Mouse (Mus musculus): ENCODE data around the gene Ube2q2.
A peak's percentile ranks its signal among the peaks of the same experiment; 100 is the strongest.
"Not testable (repeated sequence)": the region's sequence is repeated elsewhere in the genome, so short reads cannot be mapped to it uniquely, and the experiment has no call there.

Gene Ube2q2

DNA sequence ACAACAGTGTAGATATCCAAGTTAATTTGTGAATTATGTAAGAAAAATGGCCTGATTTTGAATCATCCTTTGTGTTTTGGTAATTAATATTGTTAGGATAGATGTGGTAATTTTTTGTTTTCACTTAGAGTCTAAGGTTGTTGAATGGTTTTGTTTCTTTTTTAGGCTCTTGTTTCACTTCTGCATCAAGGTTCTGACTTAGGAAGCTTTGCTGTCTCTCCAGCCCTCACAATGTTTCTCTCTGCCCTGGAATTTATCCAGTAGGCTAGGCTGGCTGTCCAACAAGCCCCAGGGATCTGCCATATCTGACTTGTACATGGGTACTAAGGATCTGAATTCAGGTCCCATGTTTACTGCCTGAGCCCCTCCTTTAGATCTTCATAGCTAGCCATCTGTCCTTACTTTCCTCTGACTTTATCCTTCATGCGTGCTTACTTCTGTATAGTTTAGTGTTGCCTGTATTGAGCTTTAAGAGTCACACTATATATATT is 23.6 kb downstream of the Ube2q2 start:
- DNase-seq (ENCODE audit: low spot score in 2 of 2), result no peak

- DNase-seq (ENCODE audit: low spot score in 2 of 2), result no peak
These were observed 25.6 kb downstream of the Ube2q2 start for GRCm38 (mm10) chr9:55174235-55174634.

- DNase-seq (ENCODE audit: low spot score in 2 of 2), result no peak
These were observed 47.2 kb downstream of the Ube2q2 start for GRCm38 (mm10) chr9:55195876-55196275.

- no peak for DNase-seq (ENCODE audit: low spot score in 2 of 2)
These were observed 49.6 kb downstream of the Ube2q2 start for GRCm38 (mm10) chr9:55198260-55198659.

- no peak for DNase-seq (ENCODE audit: low spot score in 2 of 2)
These were observed 50.7 kb downstream of the Ube2q2 start for GRCm38 (mm10) chr9:55199348-55199747.

DNA sequence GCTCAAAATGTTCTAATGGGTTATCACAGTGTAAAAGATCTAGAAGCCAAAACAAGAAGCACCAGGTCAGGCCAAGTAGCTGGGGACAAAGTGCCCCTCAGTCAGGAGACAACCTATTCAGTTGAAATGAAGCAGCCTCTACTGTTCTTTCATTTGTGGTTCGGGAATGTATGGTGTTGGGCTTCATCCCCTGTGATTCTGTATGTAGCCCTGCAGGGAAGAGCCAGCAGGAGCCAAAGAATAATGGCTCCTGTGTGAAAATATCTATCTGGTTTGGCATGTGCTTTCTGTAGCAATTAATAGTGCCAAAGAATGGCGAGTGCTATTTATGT is 59.8 kb downstream of the Ube2q2 start:
- no peak for DNase-seq (ENCODE audit: low spot score in 2 of 2)

DNA sequence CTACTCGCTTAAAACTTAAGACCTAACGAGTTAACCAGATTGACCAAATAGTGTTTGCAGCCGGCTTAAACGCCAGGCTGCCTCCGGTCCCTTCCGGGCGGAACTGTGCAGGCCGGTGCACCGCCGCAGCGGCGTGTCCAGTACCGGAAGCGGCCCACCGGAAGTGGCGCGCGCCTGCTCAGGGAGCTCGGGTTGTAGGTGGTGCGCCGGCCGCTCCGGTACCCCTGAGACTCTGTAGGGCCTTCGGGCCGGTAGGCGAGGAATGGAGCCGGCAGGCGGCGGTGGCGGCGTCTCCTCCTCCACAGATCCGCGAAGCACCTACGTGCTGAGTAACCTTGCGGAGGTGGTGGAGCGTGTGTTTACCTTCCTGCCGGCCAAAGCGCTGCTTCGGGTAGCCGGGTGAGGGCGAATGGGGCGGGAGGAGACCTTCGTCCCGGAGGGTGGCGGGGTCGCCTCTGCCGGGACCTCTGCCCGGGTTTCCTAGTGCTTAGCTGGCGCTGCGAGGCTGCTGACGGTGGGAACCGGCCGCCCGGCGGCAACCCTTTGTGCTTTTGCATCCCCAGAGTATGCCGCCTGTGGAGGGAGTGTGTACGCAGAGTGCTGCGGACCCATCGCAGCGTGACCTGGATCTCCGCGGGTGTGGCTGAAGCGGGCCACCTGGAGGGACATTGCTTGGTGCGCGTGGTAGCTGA is 60.3 kb downstream of the Ube2q2 start, which contains the start of gene Fbxo22:
Gene Fbxo22 (plus strand): TSS at position 136 of the 692 bp plus-strand sequence.
- peak; percentile 69 to 79 for DNase-seq (ENCODE audit: low spot score in 2 of 2)

- DNase-seq (ENCODE audit: low spot score in 2 of 2), result no peak
These were observed 63.0 kb downstream of the Ube2q2 start for GRCm38 (mm10) chr9:55211611-55212010.

DNA sequence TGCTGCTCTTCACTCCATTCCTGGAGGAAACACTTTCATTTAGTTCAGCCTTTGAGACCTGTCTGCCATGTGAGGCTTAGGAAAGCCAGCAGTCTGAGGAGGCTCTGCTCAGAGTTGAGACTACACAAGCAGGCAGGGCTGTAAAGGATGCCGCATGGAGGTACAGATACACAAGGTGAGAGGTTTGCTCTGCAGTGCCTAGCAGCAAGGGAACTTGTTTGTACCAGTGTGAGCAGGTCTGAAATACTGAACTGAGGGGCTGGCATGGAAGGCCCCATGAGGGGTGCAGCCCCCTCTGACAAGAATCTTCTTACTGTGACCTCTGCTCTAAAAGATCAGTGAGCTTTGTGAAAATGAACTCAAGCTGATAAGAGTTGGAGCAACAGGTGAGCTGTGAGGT is 64.7 kb downstream of the Ube2q2 start:
- no peak for DNase-seq (ENCODE audit: low spot score in 2 of 2)

DNA sequence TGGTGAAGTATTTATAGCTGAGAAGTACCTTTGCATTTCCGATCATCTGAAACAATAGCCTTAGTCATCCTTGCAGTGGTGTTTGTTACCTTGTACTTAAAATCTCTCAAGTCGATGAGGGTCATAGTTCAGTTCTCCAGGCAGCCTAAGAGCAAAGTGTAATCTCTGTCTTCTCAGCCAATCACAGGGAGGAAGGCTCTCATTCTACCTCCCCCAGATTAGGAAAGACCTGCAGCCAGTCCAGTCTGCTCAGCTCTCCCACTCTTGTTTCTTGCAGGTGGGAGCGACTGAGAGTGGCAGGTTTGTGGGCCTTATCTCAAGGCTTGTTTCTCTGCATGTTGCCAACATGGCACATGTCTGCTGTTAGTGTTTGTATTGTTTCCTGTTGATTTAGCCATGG is 66.4 kb downstream of the Ube2q2 start:
- no peak for DNase-seq (ENCODE audit: low spot score in 2 of 2)

DNA sequence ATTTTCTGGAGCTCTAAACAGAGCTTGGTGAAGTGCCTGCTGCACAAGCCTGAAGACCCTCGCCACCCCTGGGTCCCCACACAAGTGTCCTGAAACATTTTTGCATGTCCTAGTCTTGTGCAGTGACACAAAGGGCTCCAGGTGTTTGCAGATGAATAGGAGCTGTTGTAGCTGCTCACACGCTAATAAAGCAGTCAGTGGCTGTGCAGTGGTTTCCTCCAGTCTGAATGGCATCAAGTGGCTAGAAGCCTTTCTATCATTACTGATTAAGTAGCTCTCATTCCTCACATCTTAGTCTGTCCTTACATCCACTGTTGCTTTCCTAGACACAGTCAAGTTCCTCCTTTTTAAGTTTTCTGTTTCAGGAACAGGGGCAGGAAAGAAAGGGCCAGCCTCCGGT is 67.0 kb downstream of the Ube2q2 start:
- no peak for DNase-seq (ENCODE audit: low spot score in 2 of 2)

DNA sequence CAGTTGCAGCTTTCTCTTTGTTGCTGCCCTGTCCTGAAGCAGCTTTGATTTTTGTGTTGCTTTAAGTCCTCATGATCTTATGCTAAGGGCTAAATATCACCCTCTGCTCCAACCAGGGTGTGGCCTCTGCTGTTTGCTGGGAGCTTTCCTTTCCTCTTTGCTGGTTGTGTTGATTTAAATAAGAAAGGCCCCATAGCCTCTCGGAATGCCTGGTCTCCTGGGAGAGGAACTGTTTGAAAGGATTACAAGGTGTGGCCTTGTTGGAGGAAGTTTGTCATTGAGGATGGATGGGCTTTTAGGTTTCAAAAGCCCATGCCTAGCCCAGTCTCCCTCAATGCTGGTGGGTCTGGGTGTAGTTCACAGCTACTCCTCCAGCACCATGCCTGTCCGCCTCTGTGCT is 67.4 kb downstream of the Ube2q2 start:
- no peak for DNase-seq (ENCODE audit: low spot score in 2 of 2)

GRCm38 (mm10) chr9:55217381-55217780 is 68.7 kb downstream of the Ube2q2 start:
- no peak for DNase-seq (ENCODE audit: low spot score in 2 of 2)

DNA sequence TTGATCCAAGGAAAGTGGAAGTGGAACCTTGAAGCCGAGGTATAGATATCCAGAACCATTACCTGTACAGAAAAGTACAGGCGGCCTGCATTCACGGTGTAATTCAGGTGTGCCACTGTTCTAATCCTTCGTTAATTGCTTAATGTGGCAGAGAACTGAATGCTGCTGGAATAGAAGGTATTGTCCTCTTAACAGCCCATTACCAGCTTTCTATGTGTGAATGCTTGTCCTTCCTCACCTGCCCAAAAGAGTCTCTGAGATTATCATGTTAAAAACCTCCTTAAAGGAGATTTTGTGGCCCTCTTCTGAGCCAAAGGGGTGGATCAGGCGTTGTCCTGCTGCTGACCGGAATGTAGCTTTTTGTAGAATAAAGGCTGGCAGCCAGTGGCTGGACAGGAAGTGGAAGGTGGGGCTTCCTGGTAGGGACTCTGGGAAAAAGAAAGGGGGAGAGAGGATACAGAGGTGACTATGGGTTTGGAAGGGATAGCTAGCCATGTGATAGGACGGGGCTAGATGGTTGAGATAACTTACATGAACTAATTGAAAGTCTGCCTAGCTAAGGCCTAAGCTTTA is 76.6 kb downstream of the Ube2q2 start:
- DNase-seq (ENCODE audit: low spot score in 2 of 2), result no peak

GRCm38 (mm10) chr9:55226251-55226650 is 77.6 kb downstream of the Ube2q2 start:
- no peak for DNase-seq (ENCODE audit: low spot score in 2 of 2)

- DNase-seq (ENCODE audit: low spot score in 2 of 2), result no peak
These were observed 79.5 kb downstream of the Ube2q2 start for GRCm38 (mm10) chr9:55228149-55228548.

GRCm38 (mm10) chr9:55229010-55229409 is 80.4 kb downstream of the Ube2q2 start:
- no peak for DNase-seq (ENCODE audit: low spot score in 2 of 2)

DNA sequence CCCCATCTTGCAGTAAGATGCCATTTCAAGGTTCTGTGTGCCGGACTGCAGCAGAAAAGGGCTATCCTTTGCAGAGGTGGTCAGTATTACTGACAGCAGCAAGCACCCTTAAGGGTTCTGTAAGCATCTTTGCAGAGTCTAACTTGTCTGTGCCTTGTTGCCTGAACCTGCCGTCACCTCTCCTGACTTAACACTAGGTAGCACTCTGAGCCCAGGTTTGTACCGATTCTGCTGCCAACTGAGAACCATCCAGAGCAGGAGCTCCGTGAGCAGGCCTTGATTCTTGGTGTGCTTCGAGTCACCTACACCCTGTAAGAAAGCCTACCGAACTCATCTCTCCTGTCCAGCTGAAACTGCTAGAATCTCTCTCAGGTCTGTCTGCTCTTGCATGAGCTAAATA is 82.9 kb downstream of the Ube2q2 start:
- peak in 1 of 2 experiments; percentile 17 for DNase-seq (ENCODE audit: low spot score in 2 of 2)

DNA sequence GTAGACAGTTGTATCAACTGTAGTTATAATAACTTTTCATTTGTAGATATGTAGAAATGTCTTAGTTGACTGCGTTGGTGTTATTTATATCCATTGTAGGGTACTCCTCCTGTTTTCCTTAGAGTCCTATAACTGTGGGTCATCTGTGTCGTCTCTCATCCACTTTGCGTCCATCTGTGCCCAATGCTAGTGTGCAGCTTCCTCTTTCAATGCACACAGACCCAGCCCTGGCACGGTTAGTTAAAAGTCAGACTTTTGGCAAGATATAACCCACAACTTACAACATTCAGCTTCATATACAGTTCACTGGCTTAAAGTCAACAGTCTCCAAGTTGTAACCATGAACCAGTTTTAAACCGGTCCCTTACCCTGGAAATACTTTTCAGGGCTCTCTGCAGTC is 83.5 kb downstream of the Ube2q2 start:
- no peak for DNase-seq (ENCODE audit: low spot score in 2 of 2)

DNA sequence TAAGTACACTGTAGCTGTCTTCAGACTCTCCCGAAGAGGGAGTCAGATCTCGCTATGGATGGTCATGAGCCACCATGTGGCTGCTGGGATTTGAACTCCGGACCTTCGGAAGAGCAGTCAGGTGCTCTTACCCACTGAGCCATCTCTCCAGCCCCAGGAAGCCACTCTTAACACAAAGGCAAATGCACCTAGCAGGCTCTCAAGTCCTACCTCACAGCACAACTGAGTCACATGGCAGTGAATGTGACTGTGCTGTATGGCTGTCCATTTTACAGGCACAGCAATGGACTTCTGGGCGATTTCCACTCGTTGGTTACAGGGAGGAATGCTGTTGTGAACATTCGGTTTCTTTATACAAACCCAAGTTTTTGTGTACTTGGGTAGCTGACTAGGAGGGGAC is 83.9 kb downstream of the Ube2q2 start:
- DNase-seq (ENCODE audit: low spot score in 2 of 2), result no peak

- DNase-seq (ENCODE audit: low spot score in 2 of 2), result not testable (repeated sequence)
These were observed 84.4 kb downstream of the Ube2q2 start for GRCm38 (mm10) chr9:55233076-55233475.

GRCm38 (mm10) chr9:55236235-55237165 is 87.8 kb downstream of the Ube2q2 start:
- DNase-seq (ENCODE audit: low spot score in 2 of 2), result no peak

DNA sequence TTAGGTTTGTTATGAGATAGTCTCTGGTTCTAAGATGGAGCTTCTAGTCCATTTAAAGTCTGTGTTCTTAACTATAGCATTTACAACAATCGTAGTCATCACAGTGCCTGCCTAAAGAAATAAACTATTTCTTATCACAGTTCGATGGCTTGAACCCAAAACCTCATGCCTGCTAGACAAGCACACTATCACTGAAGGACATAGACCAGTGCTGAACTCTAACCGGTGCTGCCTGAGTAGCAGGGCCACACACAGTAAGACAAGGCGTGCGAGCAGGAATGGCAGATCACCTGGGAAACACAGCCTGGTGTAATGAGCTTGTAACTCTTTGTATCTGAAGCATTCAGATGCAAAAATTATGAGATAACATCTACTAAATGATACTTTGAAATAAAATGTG is 92.2 kb downstream of the Ube2q2 start:
- no peak for DNase-seq (ENCODE audit: low spot score in 2 of 2)
